Mouse (Mus musculus): ENCODE results near the gene Tspan5. TPM values are rescaled to one million over a fixed set of nuclear protein-coding genes. Genes with fewer than 3 reads are reported as not detected.

The Tspan5 gene
- polyA plus RNA-seq, 1 experiment = 22.2 TPM

DNA sequence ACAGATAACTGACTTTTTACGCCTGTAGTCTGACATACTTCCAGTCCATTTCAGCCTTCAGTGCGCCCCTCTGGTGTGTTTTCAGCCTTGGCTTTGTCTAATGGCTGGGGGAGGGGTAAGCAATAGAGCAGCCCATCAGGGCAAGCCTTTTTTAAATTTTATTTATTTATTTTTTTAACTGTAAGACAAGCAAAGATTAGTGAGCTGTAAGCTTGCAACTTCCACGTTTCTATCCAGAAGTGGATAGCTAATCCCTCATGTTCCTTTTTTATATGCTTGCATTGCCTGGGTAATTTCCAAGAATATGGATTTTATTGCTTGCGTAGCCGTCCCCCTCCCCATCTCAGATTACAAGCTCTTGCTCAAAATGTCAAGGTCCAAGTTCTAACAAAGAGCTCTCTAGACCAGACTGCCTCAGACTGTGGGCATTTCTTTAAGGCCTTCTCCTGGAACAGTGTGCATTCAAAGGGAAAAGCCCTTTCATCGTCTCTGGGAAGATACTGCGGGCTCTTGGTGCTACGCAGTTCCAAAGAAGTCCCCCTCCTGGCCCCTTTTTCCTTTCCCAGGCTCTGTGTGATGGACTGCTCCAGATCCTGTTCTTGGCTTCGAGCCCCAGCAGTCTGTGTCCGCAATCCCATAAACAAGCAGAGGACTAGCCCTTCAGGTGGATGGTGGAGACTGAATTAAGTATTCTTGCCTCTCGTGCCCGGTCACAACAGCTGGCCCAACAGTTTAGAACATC lies 116.0 kb downstream of the Tspan5 start:
- Histone ChIP-seq H3K4me1 (ENCODE audit: control insufficient read depth, insufficient read depth, low read length) (no peaks in the 10 kb centered on the region), H3K9me3 (replicated peaks; ENCODE audit: control insufficient read depth, insufficient read depth, low read length, poor library complexity, severe bottlenecking) (no peaks in the 10 kb centered on the region), H3K27me3 (ENCODE audit: control insufficient read depth, insufficient read depth, low read length, poor library complexity, severe bottlenecking) (no peaks in the 10 kb centered on the region), H3K9ac (ENCODE audit: low read depth, poor library complexity, severe bottlenecking) (no peak overlapping the region), H3K4me3 (ENCODE audit: low read depth, low read length) (no peak overlapping the region), H3K36me3 (ENCODE audit: control insufficient read depth, insufficient read depth, low read length, poor library complexity, severe bottlenecking) (no peaks in the 10 kb centered on the region), H3K27ac (ENCODE audit: insufficient read depth, low read length) (no peak overlapping the region)
- TF ChIP-seq CTCF (IDR thresholded peaks at IDR 0.05; ENCODE audit: low read depth, low read length) (no peak), EP300 (IDR thresholded peaks at IDR 0.05; ENCODE audit: insufficient read depth, low read depth, low read length) (no peak), POLR2A (IDR thresholded peaks at IDR 0.05; ENCODE audit: insufficient read depth, low read length) (no peak)

DNA sequence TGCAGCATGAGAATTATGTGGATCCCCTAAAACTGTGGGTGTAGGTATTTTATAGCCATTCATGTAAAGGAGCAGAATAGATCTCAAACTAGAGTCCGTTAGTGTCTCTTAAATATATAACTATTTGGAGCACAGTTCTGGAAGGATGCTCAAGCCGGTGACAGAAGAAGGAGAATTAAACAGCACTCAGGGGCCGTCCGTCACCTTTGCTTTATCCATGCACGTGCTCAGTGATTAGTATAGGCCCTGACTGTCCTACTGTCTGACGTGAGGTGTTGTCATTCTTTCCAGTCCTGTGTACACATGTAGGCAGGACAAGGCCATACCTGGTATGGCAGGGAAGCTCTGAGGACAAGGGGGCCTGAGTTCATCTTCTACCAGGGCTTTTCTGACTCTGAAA lies 116.7 kb downstream of the Tspan5 start:
- Histone ChIP-seq H3K9ac (ENCODE audit: low read depth, poor library complexity, severe bottlenecking) (no peak overlapping the region), H3K9me3 (replicated peaks; ENCODE audit: control insufficient read depth, insufficient read depth, low read length, poor library complexity, severe bottlenecking) (no peaks in the 10 kb centered on the region), H3K27ac (ENCODE audit: insufficient read depth, low read length) (no peak overlapping the region), H3K36me3 (ENCODE audit: control insufficient read depth, insufficient read depth, low read length, poor library complexity, severe bottlenecking) (no peaks in the 10 kb centered on the region), H3K27me3 (ENCODE audit: control insufficient read depth, insufficient read depth, low read length, poor library complexity, severe bottlenecking) (no peaks in the 10 kb centered on the region), H3K4me1 (ENCODE audit: control insufficient read depth, insufficient read depth, low read length) (no peaks in the 10 kb centered on the region), H3K4me3 (ENCODE audit: low read depth, low read length) (no peak overlapping the region)
- TF ChIP-seq POLR2A (IDR thresholded peaks at IDR 0.05; ENCODE audit: insufficient read depth, low read length) = no peak
- no peak for TF ChIP-seq EP300 (IDR thresholded peaks at IDR 0.05; ENCODE audit: insufficient read depth, low read depth, low read length)
- no peak for TF ChIP-seq CTCF (IDR thresholded peaks at IDR 0.05; ENCODE audit: low read depth, low read length)

DNA sequence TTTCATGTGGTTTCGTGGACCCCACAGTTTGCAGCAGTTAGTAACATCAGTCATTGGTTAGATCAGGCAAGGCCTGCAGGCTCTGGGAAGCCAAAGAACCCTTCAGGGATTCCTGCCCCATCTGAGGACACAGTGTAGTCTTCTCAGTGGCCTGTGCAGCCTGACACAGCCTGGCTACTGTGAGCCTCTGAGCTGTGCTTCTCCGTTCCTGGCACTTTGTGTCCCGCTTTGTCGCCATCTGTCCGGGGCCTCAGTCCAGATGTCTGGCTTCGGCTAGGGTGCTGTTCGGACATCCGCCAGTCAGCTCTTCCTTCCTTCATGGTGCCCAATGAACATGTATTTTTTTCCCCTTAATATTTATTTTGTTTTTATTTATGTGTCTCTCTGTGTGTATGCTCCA lies 117.2 kb downstream of the Tspan5 start:
- H3K36me3 ChIP-seq (ENCODE audit: control insufficient read depth, insufficient read depth, low read length, poor library complexity, severe bottlenecking) = no peaks in the 10 kb centered on the region
- no peaks in the 10 kb centered on the region for H3K4me1 ChIP-seq (ENCODE audit: control insufficient read depth, insufficient read depth, low read length)
- TF ChIP-seq CTCF (IDR thresholded peaks at IDR 0.05; ENCODE audit: low read depth, low read length) (no peak), POLR2A (IDR thresholded peaks at IDR 0.05; ENCODE audit: insufficient read depth, low read length) (no peak), EP300 (IDR thresholded peaks at IDR 0.05; ENCODE audit: insufficient read depth, low read depth, low read length) (no peak)
- no peaks in the 10 kb centered on the region for H3K27me3 ChIP-seq (ENCODE audit: control insufficient read depth, insufficient read depth, low read length, poor library complexity, severe bottlenecking)
- H3K27ac ChIP-seq (ENCODE audit: insufficient read depth, low read length) = no peak overlapping the region
- H3K4me3 ChIP-seq (ENCODE audit: low read depth, low read length) = no peak overlapping the region
- H3K9ac ChIP-seq (ENCODE audit: low read depth, poor library complexity, severe bottlenecking) = no peak overlapping the region
- no peaks in the 10 kb centered on the region for H3K9me3 ChIP-seq (replicated peaks; ENCODE audit: control insufficient read depth, insufficient read depth, low read length, poor library complexity, severe bottlenecking)

DNA sequence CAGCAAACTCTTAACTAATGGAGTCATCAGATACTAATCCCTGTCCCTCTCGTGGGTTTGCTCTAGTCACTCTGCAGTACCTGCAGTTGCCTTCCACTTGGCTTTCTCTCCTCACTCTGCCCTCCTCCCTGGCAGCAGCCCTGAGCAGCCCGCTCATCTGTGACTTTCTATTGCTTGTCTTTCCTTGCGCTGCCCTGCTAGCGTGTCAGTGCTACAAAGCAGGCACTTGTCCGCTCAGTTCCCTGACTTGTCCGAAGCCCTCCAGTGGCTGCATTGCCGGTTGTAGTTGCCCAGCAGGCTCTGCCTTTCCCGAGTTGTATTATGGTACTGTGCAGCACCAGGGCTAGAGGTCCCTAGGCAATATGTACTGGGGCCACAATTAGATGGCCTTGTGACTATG lies 117.7 kb downstream of the Tspan5 start:
- no peak overlapping the region for H3K9ac ChIP-seq (ENCODE audit: low read depth, poor library complexity, severe bottlenecking)
- no peaks in the 10 kb centered on the region for H3K4me1 ChIP-seq (ENCODE audit: control insufficient read depth, insufficient read depth, low read length)
- no peak overlapping the region for H3K27ac ChIP-seq (ENCODE audit: insufficient read depth, low read length)
- H3K9me3 ChIP-seq (replicated peaks; ENCODE audit: control insufficient read depth, insufficient read depth, low read length, poor library complexity, severe bottlenecking) = no peaks in the 10 kb centered on the region
- H3K4me3 ChIP-seq (ENCODE audit: low read depth, low read length) = no peak overlapping the region
- H3K27me3 ChIP-seq (ENCODE audit: control insufficient read depth, insufficient read depth, low read length, poor library complexity, severe bottlenecking) = no peaks in the 10 kb centered on the region
- TF ChIP-seq CTCF (IDR thresholded peaks at IDR 0.05; ENCODE audit: low read depth, low read length) = no peak
- TF ChIP-seq EP300 (IDR thresholded peaks at IDR 0.05; ENCODE audit: insufficient read depth, low read depth, low read length) = no peak
- TF ChIP-seq POLR2A (IDR thresholded peaks at IDR 0.05; ENCODE audit: insufficient read depth, low read length) = no peak
- no peaks in the 10 kb centered on the region for H3K36me3 ChIP-seq (ENCODE audit: control insufficient read depth, insufficient read depth, low read length, poor library complexity, severe bottlenecking)

DNA sequence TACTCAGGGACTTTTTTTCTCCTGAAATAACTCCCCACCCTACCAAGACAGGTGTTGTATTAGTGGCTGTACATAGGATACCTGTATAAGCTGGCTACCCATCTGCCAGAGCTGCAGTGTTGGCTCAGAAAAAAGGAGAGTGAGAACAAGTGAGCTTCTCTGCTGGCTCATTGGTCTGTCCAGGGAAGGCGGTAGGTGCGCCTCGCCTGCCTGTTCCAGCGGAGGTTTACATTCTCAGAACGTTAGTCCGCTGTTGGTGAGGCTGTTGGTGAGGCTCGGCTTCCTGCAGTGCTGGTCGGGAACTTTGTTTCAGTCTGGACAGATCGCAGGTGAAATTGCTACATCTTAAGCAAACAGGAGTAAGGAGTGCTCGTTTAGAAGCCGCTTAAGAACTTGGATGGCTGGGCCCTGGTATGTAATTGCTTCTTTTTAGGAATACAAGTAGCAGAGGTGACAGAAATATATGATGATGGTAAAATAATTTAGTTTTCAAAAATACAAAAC lies 118.3 kb downstream of the Tspan5 start:
- TF ChIP-seq CTCF (IDR thresholded peaks at IDR 0.05; ENCODE audit: low read depth, low read length) (no peak), POLR2A (IDR thresholded peaks at IDR 0.05; ENCODE audit: insufficient read depth, low read length) (no peak), EP300 (IDR thresholded peaks at IDR 0.05; ENCODE audit: insufficient read depth, low read depth, low read length) (no peak)
- H3K27ac ChIP-seq (ENCODE audit: insufficient read depth, low read length) = no peak overlapping the region
- H3K4me3 ChIP-seq (ENCODE audit: low read depth, low read length) = no peak overlapping the region
- H3K36me3 ChIP-seq (ENCODE audit: control insufficient read depth, insufficient read depth, low read length, poor library complexity, severe bottlenecking) = no peaks in the 10 kb centered on the region
- H3K27me3 ChIP-seq (ENCODE audit: control insufficient read depth, insufficient read depth, low read length, poor library complexity, severe bottlenecking) = no peaks in the 10 kb centered on the region
- H3K9me3 ChIP-seq (replicated peaks; ENCODE audit: control insufficient read depth, insufficient read depth, low read length, poor library complexity, severe bottlenecking) = no peaks in the 10 kb centered on the region
- H3K9ac ChIP-seq (ENCODE audit: low read depth, poor library complexity, severe bottlenecking) = no peak overlapping the region
- no peaks in the 10 kb centered on the region for H3K4me1 ChIP-seq (ENCODE audit: control insufficient read depth, insufficient read depth, low read length)

DNA sequence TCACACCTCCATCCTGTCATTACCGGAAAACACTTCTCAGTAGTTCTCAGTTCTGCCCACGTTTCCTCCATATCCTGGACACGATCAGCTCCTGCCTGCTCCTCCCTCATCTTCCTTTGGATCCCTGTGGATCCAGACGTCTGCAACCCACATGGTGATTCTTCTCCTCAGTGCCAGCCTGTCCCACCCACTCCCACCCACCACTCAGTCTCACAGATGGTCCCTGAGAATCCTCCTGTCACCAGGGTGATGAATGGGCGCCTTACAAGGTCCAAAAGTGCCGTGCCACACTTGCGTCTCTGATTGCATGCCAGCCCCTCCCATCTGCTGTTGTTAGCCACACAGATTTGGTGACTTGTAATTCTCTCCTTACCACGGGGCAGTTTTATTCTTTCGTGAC lies 119.0 kb downstream of the Tspan5 start:
- H3K36me3 ChIP-seq (ENCODE audit: control insufficient read depth, insufficient read depth, low read length, poor library complexity, severe bottlenecking) = no peaks in the 10 kb centered on the region

More for the DNA sequence above, 119.0 kb downstream of the Tspan5 start:
- TF ChIP-seq CTCF (IDR thresholded peaks at IDR 0.05; ENCODE audit: low read depth, low read length) = no peak
- no peaks in the 10 kb centered on the region for H3K27me3 ChIP-seq (ENCODE audit: control insufficient read depth, insufficient read depth, low read length, poor library complexity, severe bottlenecking)
- no peaks in the 10 kb centered on the region for H3K9me3 ChIP-seq (replicated peaks; ENCODE audit: control insufficient read depth, insufficient read depth, low read length, poor library complexity, severe bottlenecking)
- no peak overlapping the region for H3K27ac ChIP-seq (ENCODE audit: insufficient read depth, low read length)
- no peak overlapping the region for H3K9ac ChIP-seq (ENCODE audit: low read depth, poor library complexity, severe bottlenecking)
- no peaks in the 10 kb centered on the region for H3K4me1 ChIP-seq (ENCODE audit: control insufficient read depth, insufficient read depth, low read length)
- H3K4me3 ChIP-seq (ENCODE audit: low read depth, low read length) = no peak overlapping the region

All from ES-Bruce4 (cell line).